Mouse (Mus musculus): ENCODE results near the gene Fmnl3. TPM values are rescaled to one million over a fixed set of nuclear protein-coding genes. Genes with fewer than 3 reads are reported as not detected.
A peak's percentile ranks its signal among the peaks of the same experiment; 100 is the strongest.

Fmnl3 gene
- total RNA-seq, 2 experiments from 2014 or later, result 29.4 to 29.7 TPM

DNA sequence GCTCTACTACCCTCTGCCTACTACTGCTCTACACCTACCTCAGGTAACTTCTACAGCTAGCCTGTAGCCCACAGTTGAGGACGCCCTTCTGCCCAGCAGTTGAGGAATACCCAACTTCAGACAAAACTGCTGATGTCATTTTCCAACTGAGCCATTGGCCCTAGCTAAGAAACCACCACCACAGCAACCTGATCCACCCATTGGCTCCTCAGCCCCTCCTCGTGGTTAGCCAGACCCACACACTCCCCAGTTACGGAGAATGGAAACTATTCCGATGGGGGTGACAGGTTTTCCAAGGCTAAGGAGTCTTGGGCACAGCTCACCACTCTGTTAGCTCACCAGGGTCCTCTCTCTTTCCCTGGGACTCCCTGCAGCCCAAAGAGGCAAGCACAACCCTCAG lies 25.3 kb downstream of the Fmnl3 start:
- DNase-seq, result no peak
- intact Hi-C loops (cut with DNase I), result no loop called here

DNA sequence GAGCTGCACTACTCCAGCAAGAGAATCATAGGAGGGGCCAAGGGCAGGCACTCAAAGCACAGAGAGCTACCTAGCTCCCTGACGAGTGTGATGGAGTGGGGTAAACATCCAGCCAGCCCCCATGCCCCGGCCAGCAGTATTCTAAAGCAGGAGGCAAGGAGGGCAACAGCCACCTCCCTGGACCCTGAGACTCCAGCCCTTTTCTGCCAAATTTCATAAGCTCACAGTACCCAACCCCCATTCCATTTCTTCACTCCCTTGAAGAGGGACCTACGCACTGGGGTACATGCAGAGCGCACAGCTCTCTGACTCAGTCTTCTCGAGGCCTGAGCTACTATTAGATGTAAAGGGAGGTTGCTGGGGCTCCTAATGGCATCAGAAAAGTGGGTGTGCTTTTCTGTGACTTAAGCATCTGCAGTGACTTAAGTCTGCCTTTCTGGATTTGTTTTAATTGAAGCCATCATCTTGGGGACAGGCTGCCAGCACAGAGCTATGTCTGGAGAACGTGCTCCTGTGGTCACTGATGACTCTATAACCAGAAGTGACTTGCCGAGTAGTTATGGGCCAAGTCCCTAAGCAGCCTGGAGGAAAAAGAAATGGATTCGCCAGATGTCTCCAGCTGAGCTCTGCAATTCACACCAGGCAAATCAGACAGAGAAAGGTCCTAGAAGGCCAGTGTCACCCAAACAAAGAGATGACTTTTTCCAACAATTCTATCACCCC lies 26.0 kb downstream of the Fmnl3 start:
- intact Hi-C loops (cut with DNase I), result no loop called here
- DNase-seq, result peak; percentile 51 to 55

DNA sequence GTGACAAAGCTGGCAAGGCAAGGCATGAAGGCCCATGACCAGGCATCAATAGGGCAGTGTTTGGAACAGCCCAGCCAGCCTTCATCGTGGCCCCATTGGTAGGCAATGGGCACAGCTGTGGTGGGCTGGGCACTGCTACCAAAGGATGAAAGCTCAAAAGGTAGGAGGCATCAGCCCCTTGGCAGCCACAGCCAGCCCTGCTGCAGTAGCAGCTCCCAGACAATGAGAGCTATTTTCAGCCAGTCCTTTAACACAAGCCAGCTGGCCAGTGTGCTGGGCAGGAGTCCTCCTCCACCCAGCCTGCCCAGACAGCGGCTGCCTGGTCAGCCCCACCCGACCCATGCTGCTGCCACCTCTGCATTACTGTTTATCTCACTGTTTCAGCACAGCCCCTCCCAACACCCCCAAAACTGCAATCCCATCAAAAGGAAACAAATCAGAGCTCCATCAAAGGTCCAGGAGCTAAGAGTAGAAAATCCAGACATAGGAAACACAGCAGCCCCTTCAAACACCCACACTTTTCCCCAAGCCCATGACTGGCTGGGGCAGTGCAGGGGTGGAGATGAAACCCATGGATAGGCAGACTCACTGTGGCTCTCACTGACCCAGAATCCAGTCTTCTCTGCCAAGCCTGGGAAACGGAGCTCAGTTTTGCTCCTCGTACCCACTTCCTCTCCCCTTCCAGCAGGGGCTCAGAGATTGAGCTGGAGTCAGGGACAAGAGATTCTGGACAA lies 26.7 kb downstream of the Fmnl3 start:
- intact Hi-C loops (cut with DNase I), result no loop called here

DNA sequence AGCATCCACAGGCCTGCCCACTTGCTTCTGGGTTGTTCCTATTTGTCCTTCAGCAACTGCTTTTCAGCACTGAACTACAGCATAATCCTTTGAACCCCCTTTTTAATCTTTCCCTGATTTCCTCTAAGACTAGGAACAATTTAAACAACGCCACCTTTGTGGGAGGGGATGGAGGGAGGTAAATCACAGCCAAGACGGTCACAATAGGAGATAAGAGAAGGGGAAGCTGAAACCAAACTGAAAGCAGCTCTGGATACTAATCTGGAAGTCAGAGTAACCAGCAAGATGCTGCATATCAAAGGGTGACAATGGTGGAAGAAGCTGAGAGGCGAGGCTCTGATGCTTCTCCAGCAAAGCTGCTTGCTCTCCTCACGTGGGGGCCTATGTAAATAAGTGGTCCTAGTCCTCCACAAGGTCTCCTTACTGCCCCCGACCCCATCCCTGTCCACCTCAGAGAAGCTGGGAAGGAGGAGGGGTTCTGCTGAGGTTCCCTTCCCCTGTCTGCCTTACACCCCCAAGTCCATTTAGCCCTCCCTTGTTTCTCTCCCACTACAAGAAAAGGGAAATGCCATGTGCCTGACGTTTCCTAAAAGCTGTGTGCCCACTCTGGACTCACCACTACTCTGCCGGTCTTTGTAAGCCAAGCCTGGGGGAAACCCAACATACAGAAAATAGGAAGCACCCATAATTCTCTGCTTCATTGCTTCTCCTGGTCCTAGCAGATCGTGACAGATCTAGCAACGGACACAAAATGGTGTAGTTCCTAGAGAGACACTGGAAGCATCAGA lies 27.9 kb downstream of the Fmnl3 start:
- no peak for DNase-seq
- intact Hi-C loops (cut with DNase I), result no loop called here

More for the DNA sequence above, 26.7 kb downstream of the Fmnl3 start:
- peak; percentile 72 to 82 for DNase-seq

DNA sequence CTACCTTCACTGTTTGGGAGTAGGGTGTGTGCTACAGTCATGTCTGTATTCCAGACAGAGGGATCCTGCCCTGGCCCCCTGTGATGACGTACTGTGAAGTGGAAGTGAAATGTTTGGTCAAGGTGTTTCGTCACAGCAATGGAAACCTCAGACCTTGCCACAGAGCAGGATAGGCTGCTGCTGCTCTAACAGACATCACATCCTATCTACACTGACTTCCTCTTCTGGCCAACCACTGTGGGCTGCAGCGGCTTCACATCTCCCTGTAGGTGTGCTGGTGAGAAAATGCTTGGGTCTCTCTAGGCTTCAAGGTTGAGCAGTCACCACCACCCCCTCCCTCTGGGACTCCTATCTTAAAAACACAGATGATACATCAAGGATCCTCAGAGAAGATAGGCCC lies 29.2 kb downstream of the Fmnl3 start:
- intact Hi-C loops (cut with DNase I), result no loop called here

DNA sequence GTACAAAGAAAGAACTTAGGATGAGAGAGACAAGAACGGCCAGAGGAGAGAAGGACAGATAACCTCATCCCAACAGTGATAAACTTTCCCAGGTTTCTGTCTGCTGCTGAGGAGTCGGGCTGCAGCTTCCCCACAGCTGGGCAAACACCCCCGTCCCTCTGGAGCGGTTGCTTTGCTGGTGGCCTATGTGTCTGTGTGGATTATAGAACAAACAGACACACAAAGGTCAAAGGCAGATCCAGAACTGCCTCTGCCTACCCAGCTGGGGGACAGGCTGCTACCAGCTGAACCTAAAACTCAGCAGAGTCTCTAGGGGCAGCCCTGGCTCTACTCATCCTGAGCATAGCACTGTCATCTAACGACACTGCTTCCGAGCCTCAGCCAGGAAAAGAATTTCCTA lies 30.6 kb downstream of the Fmnl3 start:
- intact Hi-C loops (cut with DNase I), result no loop called here
- DNase-seq, result no peak

More for the DNA sequence above, 29.2 kb downstream of the Fmnl3 start:
- no peak for DNase-seq

DNA sequence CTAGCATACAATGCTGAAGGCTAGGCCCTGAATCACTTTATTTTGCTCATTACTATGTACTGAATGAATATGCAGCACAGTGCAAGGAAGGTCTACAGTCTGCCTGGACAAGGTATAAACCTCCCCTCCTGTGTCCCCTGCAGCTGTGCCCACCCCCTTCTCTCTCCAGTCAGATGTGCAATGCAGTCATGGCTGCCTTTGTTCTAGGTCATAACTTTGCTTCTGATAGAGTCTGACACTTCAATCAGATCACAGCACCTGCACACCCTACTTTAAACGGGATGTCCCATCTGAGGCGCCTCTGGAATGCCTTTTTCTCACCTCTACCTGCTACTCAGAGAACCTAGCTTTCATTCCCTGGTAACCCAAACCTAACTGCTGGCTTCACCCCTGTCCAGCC lies 31.4 kb downstream of the Fmnl3 start:
- intact Hi-C loops (cut with DNase I), result no loop called here
- no peak for DNase-seq

DNA sequence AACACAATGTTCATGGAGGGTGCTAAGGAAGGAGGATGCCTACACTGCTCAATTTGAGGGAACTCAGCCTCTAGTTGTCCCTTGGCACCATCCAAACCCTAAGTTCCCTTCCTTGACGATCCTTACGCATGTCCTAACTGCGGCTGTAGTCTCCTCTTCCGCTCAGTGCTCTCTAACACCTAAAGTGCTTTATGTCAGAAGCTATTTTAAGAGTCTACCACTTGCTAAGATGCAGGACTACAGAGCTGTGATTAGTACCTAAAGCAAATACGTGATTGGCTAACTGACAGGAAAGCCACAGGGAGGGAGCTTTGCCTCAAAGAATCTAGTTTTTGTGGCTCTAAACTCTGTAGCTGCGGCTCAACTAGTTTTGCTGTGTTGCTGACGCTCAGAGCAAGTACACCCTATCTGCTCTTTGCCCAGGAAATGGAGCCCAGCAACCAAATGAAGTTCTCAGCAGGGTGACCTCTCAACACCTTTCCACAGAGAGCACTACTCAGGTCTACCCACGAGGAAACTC lies 34.4 kb downstream of the Fmnl3 start:
- intact Hi-C loops (cut with DNase I), result no loop called here
- no peak for DNase-seq

DNA sequence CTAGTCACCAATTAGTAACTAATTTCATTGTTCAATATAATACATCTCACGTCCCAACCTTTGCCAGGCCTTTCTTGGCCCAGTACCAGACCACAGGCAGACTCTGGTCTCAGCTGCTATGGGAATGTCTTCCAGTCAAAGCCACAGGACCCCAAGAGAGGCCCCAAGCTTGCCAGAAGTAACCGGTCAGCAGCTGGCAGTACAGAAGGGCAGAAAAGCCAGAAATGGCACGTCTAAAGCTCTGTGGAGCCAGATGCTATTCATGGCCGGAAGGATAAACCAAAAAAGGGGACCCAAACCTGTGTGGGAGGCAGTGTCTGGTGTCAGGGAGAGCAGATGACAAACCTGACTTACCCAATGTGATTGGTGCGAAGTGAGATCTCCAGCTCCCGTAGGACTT lies 35.8 kb downstream of the Fmnl3 start:
- no peak for DNase-seq
- intact Hi-C loops (cut with DNase I), result no loop called here

DNA sequence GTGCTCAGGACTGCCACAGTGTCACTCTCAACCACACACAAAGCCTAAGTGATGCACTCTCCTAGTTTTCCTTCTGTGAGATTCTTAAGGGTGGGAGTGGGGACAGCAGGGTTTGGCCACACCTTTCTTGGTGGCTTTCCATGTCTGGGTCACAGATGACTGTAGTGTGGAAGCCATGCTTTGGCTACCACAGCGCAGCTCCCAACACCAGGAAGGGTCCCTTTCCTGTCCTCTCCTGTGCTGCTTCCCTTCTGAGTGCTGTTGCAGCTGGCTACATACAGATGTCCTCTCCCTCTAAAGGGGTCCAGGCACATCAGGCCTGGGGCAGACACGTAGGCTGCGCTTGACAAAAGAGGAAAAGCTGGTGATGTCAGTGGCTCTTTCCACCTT lies 36.6 kb downstream of the Fmnl3 start:
- intact Hi-C loops (cut with DNase I), result loop anchor here (2.0 kb wide), 1 partner anchor 35 kb away; no protein-coding TSS in a partner anchor
- peak; percentile 60 to 72 for DNase-seq

DNA sequence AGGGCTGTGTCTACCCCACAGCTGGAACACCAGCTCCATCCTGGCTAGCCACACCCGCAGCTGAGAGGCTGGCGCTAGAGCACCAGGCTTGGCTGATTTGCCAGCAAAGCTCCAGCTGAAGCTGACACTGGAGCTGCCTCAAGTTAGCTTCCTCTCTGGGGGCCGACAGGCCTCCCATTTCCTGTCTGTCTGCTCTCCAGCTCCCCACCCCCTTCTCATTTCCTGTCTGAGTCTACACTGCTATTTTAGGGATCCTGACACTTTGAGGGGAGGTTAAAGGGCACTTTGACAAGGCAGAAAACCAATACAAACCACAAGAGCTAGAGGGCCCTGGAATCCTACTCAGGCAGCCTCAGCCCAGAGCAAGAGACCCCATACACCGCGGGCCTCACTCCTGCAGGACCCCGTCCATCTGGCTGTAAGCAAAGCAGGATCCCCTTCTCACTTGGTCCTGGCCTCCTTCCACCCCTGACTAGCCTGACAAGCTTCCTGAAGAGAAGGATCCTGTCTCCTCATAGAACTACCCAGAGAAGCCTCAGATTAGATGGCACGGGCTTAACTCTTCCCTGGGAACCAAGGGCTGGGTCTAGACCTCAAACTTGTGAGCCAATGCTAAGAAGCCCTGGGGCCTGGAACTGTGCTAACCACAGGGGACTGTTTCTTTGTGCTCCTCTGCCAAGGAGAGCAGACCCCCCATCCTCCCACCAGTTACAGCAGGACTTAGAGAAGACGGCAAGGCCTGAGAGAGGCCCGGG lies 37.2 kb downstream of the Fmnl3 start:
- DNase-seq, result peak; percentile 79 to 83
- intact Hi-C loops (cut with DNase I), result loop anchor here (2.0 kb wide), 1 partner anchor 36 kb away; no protein-coding TSS in a partner anchor

DNA sequence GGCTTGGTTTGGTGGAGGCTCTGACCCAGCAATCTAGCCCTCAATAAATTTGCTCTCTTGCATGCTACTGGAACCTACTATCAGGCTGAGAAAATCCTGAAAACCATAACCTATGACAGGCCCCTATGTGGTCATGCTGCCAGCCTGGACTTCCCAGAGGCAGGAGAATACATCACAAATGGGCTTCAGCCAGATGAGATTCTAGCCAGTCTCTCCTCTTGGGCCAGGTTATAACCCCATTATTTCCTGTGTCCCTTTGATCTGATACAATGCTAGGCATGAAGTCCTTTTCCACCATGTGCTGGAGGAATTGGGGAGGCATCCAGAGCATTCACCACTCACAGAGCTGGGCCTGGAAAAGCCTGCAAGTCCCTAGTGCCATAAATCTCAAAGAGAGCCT lies 38.2 kb downstream of the Fmnl3 start:
- intact Hi-C loops (cut with DNase I), result loop anchor here (2.0 kb wide), 1 partner anchor 37 kb away; no protein-coding TSS in a partner anchor
- DNase-seq, result no peak

DNA sequence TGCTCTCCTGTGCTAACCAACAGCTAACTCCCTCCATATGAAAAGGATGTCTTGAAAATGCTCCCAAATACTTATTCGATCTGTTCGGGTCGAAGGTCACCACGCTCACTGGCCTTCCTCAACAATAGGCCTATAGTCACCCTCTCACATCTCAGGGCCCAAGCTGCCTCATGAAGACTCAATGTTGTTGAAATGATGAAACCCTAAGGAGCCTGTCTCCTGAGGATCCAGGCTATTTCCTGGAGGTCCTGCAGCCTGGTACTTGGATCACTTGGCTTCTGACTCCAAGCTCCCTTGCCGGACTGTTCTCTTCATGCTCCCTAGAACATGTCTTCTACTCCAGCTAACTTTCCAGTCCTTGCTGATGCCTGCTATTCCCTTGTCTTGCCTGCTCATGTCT lies 38.9 kb downstream of the Fmnl3 start:
- intact Hi-C loops (cut with DNase I), result no loop called here
- no peak for DNase-seq

DNA sequence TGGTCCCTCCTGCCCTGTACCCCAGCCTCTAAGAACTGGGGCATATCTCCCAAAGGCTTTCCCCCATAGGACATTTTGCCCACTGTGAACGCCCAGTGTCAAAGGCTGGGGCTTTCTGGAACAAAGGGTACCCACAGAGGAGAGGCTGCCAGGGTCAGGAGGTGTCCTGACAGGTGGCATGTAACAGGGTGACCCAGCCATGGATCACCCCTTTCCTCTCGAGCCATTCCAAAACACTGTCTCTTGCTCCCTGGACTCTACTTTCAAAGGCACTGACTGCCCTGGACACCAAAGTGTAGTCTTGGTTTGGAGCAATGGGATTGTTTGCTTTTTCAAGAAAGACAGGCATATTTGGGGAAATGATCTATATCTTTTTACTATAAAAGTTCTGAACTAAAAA lies 40.0 kb downstream of the Fmnl3 start:
- intact Hi-C loops (cut with DNase I), result no loop called here
- no peak for DNase-seq

DNA sequence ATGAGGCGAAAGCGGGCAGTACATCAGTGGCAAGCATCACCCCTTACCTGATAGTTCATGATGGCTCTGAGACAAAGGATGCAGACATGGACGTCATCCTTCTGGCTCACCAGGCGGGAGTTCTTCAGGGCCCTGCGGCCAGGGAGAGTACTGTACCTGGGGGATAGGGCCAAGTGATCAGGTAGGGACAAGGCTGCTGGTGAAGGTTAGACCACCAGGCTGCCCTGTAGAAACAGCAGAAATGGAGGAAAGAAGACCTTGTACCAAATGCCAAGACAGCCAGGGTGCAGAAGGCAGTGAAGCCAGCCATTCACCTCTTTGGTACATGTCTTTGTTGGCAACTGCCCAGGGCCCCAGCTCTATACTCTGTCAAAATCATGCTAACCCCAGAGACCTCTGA lies 42.3 kb downstream of the Fmnl3 start:
- intact Hi-C loops (cut with DNase I), result loop anchor here (2.0 kb wide), 1 partner anchor 145 kb away; no protein-coding TSS in a partner anchor
- no peak for DNase-seq

DNA sequence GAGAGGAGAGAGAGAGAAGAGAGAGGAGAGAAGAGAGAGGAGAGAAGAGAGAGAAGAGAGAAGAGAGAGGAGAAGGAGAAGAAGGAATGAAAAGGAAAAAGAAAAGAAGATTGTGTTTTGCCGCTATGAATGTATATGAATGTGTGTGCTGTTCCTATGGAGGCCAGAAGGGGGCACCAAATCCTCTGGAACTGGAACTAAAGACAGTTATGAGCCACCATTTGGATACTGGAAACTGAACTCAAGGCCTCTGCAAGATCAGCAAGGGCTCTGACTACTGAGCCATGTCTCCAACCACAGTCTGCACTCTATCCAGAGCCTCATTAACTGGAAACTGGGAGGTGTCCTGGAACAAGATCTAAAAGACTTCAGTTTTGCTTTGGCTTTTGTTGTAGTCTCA lies 43.3 kb downstream of the Fmnl3 start:
- DNase-seq, result peak; percentile 52 to 59
- intact Hi-C loops (cut with DNase I), result no loop called here

DNA sequence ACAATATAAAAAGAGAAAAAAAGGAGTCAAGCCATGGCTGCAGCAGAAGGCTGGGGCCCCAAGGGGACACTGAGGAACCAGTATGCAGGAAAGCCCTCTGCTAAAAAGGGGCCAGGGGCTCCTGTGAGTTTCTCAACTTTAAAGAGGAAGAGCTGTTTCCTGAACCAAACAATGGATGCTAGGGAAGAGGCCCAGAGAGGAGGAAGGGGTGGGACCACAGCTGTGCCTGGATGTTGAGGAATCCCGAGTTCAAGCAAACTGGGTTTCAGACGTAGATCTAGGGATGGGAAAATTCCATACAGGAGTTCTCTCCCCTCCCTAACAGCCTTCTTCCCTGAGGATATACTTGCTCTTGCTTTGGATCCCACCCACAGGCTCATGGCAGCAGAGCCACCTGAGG lies 43.9 kb downstream of the Fmnl3 start:
- intact Hi-C loops (cut with DNase I), result no loop called here
- DNase-seq, result peak in 1 of 2 experiments; percentile 34

DNA sequence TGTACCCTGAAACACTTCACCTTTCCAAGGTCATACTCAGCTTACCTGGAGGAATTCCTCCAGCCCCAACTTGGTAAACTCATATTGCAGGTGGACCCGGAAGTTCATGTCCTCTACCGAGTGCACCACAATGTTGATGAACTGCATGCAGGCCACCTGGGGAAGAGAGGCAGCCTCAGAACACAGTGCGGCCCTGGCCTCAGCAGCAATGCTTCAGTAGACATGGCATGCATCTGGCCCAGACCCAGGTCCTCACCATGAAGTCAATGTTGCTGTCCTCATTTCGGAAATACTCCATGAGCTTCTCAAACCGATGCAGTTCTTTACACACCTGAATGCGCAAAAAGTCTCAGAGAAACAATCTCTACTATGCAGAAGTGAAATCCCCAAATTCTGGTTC lies 44.7 kb downstream of the Fmnl3 start:
- DNase-seq, result no peak
- intact Hi-C loops (cut with DNase I), result no loop called here

DNA sequence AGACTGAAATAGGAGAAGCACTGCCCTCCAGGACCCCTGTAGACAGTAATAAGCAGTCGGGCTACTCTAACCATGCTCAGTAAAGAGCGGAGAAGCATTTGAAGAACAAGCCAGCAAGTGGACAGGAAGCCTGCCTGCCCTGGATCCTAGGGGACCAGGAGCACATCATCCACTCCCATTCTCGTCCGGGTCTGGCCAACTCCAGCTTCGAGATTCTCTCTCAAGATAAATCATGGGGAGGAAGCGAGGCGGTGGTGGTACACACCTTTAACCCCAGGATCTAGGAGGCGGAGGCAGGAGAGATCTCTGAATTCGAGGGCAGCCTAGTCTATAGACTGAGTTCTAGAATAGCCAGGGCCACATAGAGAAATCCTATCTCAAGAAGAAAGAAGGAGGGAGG lies 46.1 kb downstream of the Fmnl3 start:
- intact Hi-C loops (cut with DNase I), result no loop called here

DNA sequence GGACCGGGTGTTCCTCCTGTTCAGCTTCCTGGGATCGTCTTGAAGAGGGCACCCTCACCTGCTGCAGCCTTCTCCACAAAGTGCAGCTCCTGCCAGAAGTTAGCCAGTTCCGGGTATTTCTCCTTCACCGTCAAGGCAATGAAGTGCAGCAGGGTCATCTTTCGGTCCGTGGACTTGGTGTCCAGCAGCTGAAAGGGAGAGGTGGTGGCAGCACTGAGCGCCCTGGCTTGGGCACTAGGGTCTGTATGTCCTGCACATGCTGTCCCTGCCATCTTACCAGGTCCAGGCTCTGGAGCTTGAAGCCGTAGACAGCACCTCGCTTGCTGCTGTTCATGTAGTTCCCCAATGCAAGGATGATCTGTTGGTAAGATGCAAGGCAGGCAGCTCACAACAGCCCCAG lies 49.3 kb downstream of the Fmnl3 start:
- intact Hi-C loops (cut with DNase I), result no loop called here
- DNase-seq, result no peak

More for the DNA sequence above, 46.1 kb downstream of the Fmnl3 start:
- no peak for DNase-seq
